Mouse (Mus musculus): ENCODE measurements around the gene Gm20721. TPM values are rescaled to one million over a fixed set of nuclear protein-coding genes. Genes with fewer than 3 reads are reported as not detected.
"Not testable (repeated sequence)": the region's sequence is repeated elsewhere in the genome, so short reads cannot be mapped to it uniquely, and the experiment has no call there.

Gm20721 gene
- polyA plus RNA-seq, 1 experiment, result 0.03 TPM

DNA sequence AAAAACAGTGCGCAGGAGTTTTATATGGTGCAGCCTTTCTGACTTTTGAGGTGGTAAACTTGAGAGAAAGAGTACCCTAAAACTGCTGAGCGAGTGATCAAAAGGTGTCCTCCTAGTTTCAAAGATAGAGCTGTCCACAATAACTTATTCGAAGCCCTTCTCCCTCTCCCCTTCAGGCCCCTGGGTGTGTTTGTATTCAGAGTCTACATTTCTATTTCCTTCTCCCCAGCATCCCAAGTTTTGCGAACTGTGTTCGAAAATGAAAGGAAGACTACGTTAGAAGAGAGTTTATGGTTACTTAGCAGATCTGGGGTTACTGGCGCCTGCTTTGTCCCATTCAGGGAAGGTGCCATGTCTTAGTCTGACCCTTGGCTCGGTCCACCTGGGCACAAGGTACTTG, 20.0 kb downstream of the Gm20721 start:
- Histone ChIP-seq H3K27me3 (ENCODE audit: control insufficient read depth) (peaks cover 17% of the 10 kb centered on the region), H3K4me1 (ENCODE audit: control insufficient read depth) (peaks cover 39% of the 10 kb centered on the region), H3K4me3 (replicated peaks) (peak overlapping the region; percentile 96), H3K9me3 (ENCODE audit: control insufficient read depth, low read length) (peaks cover 17% of the 10 kb centered on the region), H3K36me3 (ENCODE audit: control insufficient read depth) (no peaks in the 10 kb centered on the region; the same call in 1 of the 2 replicates)
- TF ChIP-seq TAL1 (IDR thresholded peaks at IDR 0.05; ENCODE audit: low read length) (no peak), GATA1 (IDR thresholded peaks at IDR 0.05; ENCODE audit: low read length) (no peak)

DNA sequence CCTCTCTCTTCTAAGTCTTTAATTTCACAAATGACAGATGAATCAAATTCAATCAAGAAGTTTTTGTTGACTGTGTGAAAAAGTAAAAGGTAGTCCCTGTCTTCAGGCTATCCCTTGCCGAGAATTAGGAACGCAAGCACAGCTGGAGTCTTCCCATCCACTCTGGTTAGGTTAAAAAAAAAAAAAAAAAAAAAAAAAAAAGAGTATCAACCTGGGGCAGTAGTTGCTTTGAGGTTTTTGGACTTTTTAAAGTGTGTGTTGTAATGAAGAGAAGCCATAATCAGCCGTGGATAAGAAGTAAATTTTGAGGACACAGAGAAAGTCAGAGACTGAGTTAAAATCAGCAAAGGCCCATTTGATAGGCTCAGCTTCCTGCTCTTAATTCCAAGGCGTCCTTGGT, 20.5 kb downstream of the Gm20721 start:
- peaks cover 17% of the 10 kb centered on the region for H3K9me3 ChIP-seq (ENCODE audit: control insufficient read depth, low read length)
- H3K36me3 ChIP-seq (ENCODE audit: control insufficient read depth), result no peaks in the 10 kb centered on the region; the same call in 1 of the 2 replicates
- H3K4me3 ChIP-seq (replicated peaks), result peak overlapping the region; percentile 96
- TF ChIP-seq TAL1 (IDR thresholded peaks at IDR 0.05; ENCODE audit: low read length) (no peak), GATA1 (IDR thresholded peaks at IDR 0.05; ENCODE audit: low read length) (no peak)
- H3K27me3 ChIP-seq (ENCODE audit: control insufficient read depth), result peaks cover 17% of the 10 kb centered on the region
- peaks cover 35% of the 10 kb centered on the region for H3K4me1 ChIP-seq (ENCODE audit: control insufficient read depth)

DNA sequence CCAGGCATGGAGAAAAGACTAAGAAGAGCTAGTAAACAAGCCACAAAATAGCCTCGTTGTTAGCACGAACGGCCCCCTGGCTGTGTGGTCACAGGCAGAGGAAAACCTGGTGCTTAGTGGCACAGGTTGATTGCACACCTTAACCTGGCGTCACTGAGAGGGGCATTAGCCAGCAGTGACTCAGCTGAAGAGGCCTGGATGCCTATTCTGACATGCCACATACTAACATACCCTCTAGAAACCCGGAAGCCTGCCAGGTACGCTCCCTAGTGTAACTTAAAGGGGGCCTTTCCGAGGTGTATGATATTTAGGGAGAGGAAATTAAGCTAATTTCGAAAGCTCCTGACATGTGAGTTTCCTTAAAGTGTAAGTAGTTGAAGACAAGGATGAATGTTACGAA, 29.9 kb downstream of the Gm20721 start:
- Histone ChIP-seq H3K36me3 (ENCODE audit: control insufficient read depth) (no peaks in the 10 kb centered on the region), H3K27me3 (ENCODE audit: control insufficient read depth) (no peaks in the 10 kb centered on the region), H3K4me1 (ENCODE audit: control insufficient read depth) (peaks cover 4% of the 10 kb centered on the region), H3K9me3 (ENCODE audit: control insufficient read depth, low read length) (no peaks in the 10 kb centered on the region), H3K4me3 (replicated peaks) (no peak overlapping the region)
- no peak for TF ChIP-seq TAL1 (IDR thresholded peaks at IDR 0.05; ENCODE audit: low read length)
- no peak for TF ChIP-seq GATA1 (IDR thresholded peaks at IDR 0.05; ENCODE audit: low read length)

DNA sequence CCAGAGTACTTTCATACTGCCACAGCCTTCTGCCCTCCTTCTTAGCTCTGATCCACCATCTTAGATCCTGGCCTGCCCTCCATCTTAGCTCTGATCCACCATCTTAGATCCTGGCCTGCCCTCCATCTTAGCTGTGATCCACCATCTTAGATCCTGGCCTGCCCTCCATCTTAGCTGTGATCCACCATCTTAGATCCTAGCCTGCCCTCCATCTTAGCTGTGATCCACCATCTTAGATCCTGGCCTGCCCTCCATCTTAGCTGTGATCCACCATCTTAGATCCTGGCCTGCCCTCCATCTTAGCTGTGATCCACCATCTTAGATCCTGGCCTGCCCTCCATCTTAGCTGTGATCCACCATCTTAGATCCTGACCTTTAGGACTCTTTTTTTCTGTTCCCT, 31.1 kb downstream of the Gm20721 start:
- H3K27me3 ChIP-seq (ENCODE audit: control insufficient read depth); H3K4me3 ChIP-seq (replicated peaks); H3K9me3 ChIP-seq (ENCODE audit: control insufficient read depth, low read length); H3K4me1 ChIP-seq (ENCODE audit: control insufficient read depth); H3K36me3 ChIP-seq (ENCODE audit: control insufficient read depth): not testable (repeated sequence)

DNA sequence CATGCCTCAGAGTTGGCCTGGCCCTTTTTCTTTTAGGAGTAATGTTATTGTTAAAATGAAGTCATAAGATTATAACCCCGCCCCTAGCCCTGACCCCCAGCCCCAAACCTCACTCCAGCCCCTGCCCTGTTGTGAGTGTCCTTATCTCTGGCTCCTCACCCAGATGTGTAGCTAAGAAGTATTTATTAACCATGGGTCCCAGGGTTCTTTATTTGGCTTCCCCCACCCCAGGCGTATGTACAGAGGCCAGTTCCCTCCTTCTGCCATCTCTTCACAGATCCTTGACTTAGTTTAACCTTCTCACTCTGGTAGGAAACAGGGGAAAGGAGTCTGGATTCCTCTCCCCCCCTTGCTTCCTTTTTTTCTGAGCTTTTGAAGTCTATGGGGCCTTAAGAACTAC, 33.9 kb downstream of the Gm20721 start:
- Histone ChIP-seq H3K4me3 (replicated peaks) (no peak overlapping the region), H3K36me3 (ENCODE audit: control insufficient read depth) (no peaks in the 10 kb centered on the region), H3K27me3 (ENCODE audit: control insufficient read depth) (peaks cover 5% of the 10 kb centered on the region; the same call in 1 of the 2 replicates), H3K4me1 (ENCODE audit: control insufficient read depth) (peaks cover 7% of the 10 kb centered on the region), H3K9me3 (ENCODE audit: control insufficient read depth, low read length) (no peaks in the 10 kb centered on the region)
- TF ChIP-seq TAL1 (IDR thresholded peaks at IDR 0.05; ENCODE audit: low read length), result no peak
- TF ChIP-seq GATA1 (IDR thresholded peaks at IDR 0.05; ENCODE audit: low read length), result no peak

DNA sequence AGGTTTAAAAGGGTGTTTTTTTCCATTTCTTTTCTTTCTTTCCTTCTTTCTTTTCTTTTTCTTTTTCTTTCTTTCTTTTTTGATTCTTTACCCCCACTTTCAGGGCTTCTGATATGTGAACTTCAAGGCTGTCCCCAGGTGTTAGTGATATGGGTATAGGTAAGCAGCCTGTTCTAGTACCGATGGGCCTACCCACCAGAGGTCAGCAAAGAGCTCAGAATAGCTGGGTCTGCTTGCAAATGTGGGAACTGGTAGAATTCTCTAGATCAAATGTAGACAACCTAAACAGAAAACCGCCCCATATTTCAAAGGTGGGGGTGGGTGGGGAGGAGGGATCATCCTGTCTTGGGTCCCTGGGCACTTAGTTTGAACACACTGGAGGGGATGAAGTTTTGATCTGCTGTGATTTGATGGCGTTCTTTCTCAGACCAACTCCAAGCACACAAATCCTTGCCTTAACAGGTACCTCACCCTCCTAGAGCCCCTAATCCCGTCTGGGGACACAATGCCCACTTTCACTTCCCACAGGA, 34.3 kb downstream of the Gm20721 start:
- Histone ChIP-seq H3K36me3 (ENCODE audit: control insufficient read depth) (no peaks in the 10 kb centered on the region), H3K27me3 (ENCODE audit: control insufficient read depth) (peaks cover 5% of the 10 kb centered on the region; the same call in 1 of the 2 replicates), H3K9me3 (ENCODE audit: control insufficient read depth, low read length) (no peaks in the 10 kb centered on the region), H3K4me1 (ENCODE audit: control insufficient read depth) (peaks cover 7% of the 10 kb centered on the region), H3K4me3 (replicated peaks) (no peak overlapping the region)
- no peak for TF ChIP-seq GATA1 (IDR thresholded peaks at IDR 0.05; ENCODE audit: low read length)

DNA sequence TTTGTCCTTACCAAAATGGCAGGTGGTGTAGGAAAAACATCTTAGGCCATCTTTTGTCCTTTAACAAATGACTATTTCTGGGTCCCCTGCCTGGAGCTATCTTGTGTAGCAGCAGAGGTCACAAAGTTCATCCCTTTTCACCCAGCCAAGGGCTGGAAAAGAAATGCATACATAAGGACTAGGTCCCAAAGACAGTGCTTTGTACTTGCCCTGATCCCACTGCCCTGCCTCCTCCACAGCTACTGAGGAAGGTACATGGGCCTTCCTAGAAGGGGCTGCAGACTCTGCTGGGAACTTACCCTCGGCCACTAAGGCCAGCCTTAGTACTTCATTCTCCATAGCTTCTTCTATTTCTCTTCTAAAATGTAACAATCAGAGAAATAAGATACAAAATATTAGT, 34.9 kb downstream of the Gm20721 start:
- TF ChIP-seq TAL1 (IDR thresholded peaks at IDR 0.05; ENCODE audit: low read length) (no peak), GATA1 (IDR thresholded peaks at IDR 0.05; ENCODE audit: low read length) (no peak)
- peaks cover 5% of the 10 kb centered on the region; the same call in 1 of the 2 replicates for H3K27me3 ChIP-seq (ENCODE audit: control insufficient read depth)
- no peaks in the 10 kb centered on the region for H3K9me3 ChIP-seq (ENCODE audit: control insufficient read depth, low read length)
- no peak overlapping the region for H3K4me3 ChIP-seq (replicated peaks)
- peaks cover 7% of the 10 kb centered on the region for H3K4me1 ChIP-seq (ENCODE audit: control insufficient read depth)
- H3K36me3 ChIP-seq (ENCODE audit: control insufficient read depth), result no peaks in the 10 kb centered on the region

DNA sequence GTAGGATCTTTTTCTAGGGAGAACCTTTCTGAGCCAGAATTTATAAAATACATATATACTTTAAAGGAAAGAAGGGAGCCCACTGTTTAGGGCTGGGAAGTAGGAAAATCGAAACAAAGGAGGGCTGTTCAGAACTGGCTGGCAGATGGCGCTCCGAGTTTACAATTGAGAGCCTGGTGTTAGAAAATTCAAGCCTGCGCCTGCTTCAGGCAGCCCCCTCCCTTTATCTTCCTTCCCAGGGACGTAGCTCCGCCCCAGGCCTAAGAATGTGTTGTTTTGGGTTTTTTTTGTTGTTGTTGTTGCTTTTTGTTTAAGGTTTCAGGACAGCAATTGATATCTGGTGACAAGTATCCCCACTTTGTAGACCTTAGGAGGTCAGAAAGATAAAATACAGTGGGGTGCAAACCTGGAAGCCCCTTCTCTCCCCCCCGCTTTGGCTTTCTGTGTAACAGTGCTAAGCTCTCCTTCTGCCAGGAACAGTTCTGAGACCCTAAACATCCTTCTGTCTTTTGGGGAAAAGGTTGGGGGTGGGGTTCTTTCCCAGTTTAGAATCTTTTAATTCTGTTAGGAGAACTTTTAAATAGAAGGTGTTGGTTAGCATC, 35.5 kb downstream of the Gm20721 start:
- TF ChIP-seq TAL1 (IDR thresholded peaks at IDR 0.05; ENCODE audit: low read length) (no peak), GATA1 (IDR thresholded peaks at IDR 0.05; ENCODE audit: low read length) (no peak)
- H3K36me3 ChIP-seq (ENCODE audit: control insufficient read depth), result no peaks in the 10 kb centered on the region
- peaks cover 7% of the 10 kb centered on the region for H3K4me1 ChIP-seq (ENCODE audit: control insufficient read depth)
- H3K4me3 ChIP-seq (replicated peaks), result no peak overlapping the region
- H3K27me3 ChIP-seq (ENCODE audit: control insufficient read depth), result peaks cover 7% of the 10 kb centered on the region; the same call in 1 of the 2 replicates
- no peaks in the 10 kb centered on the region for H3K9me3 ChIP-seq (ENCODE audit: control insufficient read depth, low read length)

DNA sequence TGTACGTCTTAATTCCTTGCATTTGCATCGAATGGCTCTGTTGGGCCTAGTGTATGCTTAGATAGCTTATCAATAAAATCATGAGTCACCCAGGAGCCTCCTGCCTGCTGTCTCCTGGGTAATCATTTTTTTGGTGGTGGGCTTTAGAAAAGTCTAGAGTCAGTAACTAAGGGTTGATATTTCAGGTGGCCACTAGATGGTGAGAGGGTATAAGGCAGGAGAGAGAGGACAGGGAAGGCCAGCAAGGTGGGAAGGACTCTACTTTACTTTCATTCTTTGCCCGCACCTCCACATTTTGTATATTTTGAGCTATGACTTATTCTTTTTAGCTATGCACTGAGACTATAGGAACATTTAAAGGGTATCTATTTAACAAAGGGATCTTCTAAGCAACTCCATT, 38.6 kb downstream of the Gm20721 start:
- Histone ChIP-seq H3K36me3 (ENCODE audit: control insufficient read depth) (no peaks in the 10 kb centered on the region), H3K4me3 (replicated peaks) (no peak overlapping the region), H3K4me1 (ENCODE audit: control insufficient read depth) (peaks cover 7% of the 10 kb centered on the region), H3K9me3 (ENCODE audit: control insufficient read depth, low read length) (peaks cover 3% of the 10 kb centered on the region; the same call in 1 of the 2 replicates), H3K27me3 (ENCODE audit: control insufficient read depth) (peaks cover 7% of the 10 kb centered on the region; the same call in 1 of the 2 replicates)
- TF ChIP-seq TAL1 (IDR thresholded peaks at IDR 0.05; ENCODE audit: low read length), result no peak
- TF ChIP-seq GATA1 (IDR thresholded peaks at IDR 0.05; ENCODE audit: low read length), result no peak

DNA sequence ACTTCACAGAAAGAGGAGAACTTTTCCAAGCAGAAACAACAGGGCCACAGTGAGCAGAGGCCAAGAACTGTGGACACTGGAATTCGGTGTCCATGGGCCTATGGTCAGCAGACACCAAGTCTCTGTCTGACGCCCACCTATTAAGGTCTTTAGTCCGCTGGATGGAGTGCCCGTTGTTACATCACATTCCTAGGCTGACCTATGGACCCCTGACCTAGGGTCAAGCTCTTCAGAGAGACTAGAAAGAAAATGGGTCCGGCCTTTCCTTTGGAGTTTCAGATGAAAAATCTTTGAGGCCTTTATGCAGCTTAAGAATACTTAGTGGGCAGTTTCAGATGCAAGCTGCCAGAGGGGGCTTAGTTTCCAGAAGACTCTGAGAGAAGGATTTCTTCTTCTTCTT, 40.9 kb downstream of the Gm20721 start:
- Histone ChIP-seq H3K4me3 (replicated peaks) (no peak overlapping the region), H3K4me1 (ENCODE audit: control insufficient read depth) (peaks cover 3% of the 10 kb centered on the region; the same call in 1 of the 2 replicates), H3K9me3 (ENCODE audit: control insufficient read depth, low read length) (peaks cover 6% of the 10 kb centered on the region), H3K36me3 (ENCODE audit: control insufficient read depth) (no peaks in the 10 kb centered on the region), H3K27me3 (ENCODE audit: control insufficient read depth) (peaks cover 24% of the 10 kb centered on the region)
- TF ChIP-seq GATA1 (IDR thresholded peaks at IDR 0.05; ENCODE audit: low read length) (no peak), TAL1 (IDR thresholded peaks at IDR 0.05; ENCODE audit: low read length) (no peak)
